Mouse (Mus musculus): ENCODE measurements at regions not wholly inside any gene's neighbourhood (a gene's known extent, or its start where the extent isn't known, plus 50 kb on each side); places are given as distances from the start of the nearest gene placed in this dataset.
A peak's percentile ranks its signal among the peaks of the same experiment; 100 is the strongest.
"Not testable (repeated sequence)": the region's sequence is repeated elsewhere in the genome, so short reads cannot be mapped to it uniquely, and the experiment has no call there.

- no peak overlapping the region for H3K4me3 ChIP-seq (ENCODE audit: low read depth, low read length)
- H3K4me1 ChIP-seq (ENCODE audit: insufficient read depth, low read depth, low read length), result no peaks in the 10 kb centered on the region
- TF ChIP-seq EP300 (IDR thresholded peaks at IDR 0.05) (no peak), CTCF (IDR thresholded peaks at IDR 0.05) (no peak)
- WGBS, result 70% methylated on average over 4 of the region's 4 CpGs
- H3K9ac ChIP-seq (replicated peaks; ENCODE audit: low read depth), result no peak overlapping the region
- H3K27me3 ChIP-seq (replicated peaks; ENCODE audit: insufficient read depth, low read length), result no peaks in the 10 kb centered on the region
- H3K36me3 ChIP-seq (ENCODE audit: insufficient read depth, low read length), result no peaks in the 10 kb centered on the region
- no peak for DNase-seq (ENCODE audit: low spot score)
- no peak for ATAC-seq
- H3K9me3 ChIP-seq (ENCODE audit: low read length), result no peaks in the 10 kb centered on the region
- no peak overlapping the region for H3K4me2 ChIP-seq (replicated peaks; ENCODE audit: low read depth, low read length)
- no peak overlapping the region for H3K27ac ChIP-seq (ENCODE audit: low read length)
Observed at GRCm38 (mm10) chr16:42517321-42517720, 176.9 kb upstream of the Gap43 start.

GRCm38 (mm10) chr16:42515929-42516328, 175.5 kb upstream of the Gap43 start:
- H3K9me3 ChIP-seq (ENCODE audit: low read length), result no peaks in the 10 kb centered on the region
- no peak for DNase-seq (ENCODE audit: low spot score)
- TF ChIP-seq EP300 (IDR thresholded peaks at IDR 0.05) (no peak), CTCF (IDR thresholded peaks at IDR 0.05) (no peak)
- no peak overlapping the region for H3K9ac ChIP-seq (replicated peaks; ENCODE audit: low read depth)
- no peak overlapping the region for H3K27ac ChIP-seq (ENCODE audit: low read length)
- WGBS, result 77% methylated on average over 3 of the region's 3 CpGs
- no peaks in the 10 kb centered on the region for H3K4me1 ChIP-seq (ENCODE audit: insufficient read depth, low read depth, low read length)
- no peak overlapping the region for H3K4me3 ChIP-seq (ENCODE audit: low read depth, low read length)
- no peaks in the 10 kb centered on the region for H3K36me3 ChIP-seq (ENCODE audit: insufficient read depth, low read length)
- H3K4me2 ChIP-seq (replicated peaks; ENCODE audit: low read depth, low read length), result no peak overlapping the region
- no peaks in the 10 kb centered on the region for H3K27me3 ChIP-seq (replicated peaks; ENCODE audit: insufficient read depth, low read length)
- ATAC-seq, result no peak

- no peak overlapping the region for H3K27ac ChIP-seq (ENCODE audit: low read length)
Observed at GRCm38 (mm10) chr16:42505107-42505506, 164.7 kb upstream of the Gap43 start.

DNA sequence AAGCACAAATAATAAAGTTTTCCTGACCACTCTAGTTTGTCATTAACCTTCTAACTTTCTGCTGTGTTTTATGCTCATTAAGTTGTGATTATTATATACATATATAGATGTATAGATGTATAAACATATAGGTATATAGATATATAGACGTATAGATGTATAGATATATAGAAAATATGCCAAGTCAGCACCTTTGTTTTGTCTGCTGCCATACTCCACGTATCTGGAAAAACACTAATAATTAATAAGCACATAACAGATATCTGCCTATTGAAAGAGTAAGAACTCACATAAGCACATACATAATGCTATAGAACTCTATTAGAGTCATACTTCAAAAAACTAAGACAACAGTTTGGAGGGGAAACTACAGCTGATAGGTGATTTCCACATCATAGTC, 161.3 kb upstream of the Gap43 start:
- Histone ChIP-seq H3K27me3 (replicated peaks; ENCODE audit: insufficient read depth, low read length) (no peaks in the 10 kb centered on the region), H3K9me3 (ENCODE audit: low read length) (no peaks in the 10 kb centered on the region), H3K4me1 (ENCODE audit: insufficient read depth, low read depth, low read length) (no peaks in the 10 kb centered on the region), H3K36me3 (ENCODE audit: insufficient read depth, low read length) (no peaks in the 10 kb centered on the region), H3K4me3 (ENCODE audit: low read depth, low read length) (no peak overlapping the region), H3K9ac (replicated peaks; ENCODE audit: low read depth) (no peak overlapping the region), H3K4me2 (replicated peaks; ENCODE audit: low read depth, low read length) (no peak overlapping the region), H3K27ac (ENCODE audit: low read length) (no peak overlapping the region)
- TF ChIP-seq CTCF (IDR thresholded peaks at IDR 0.05) (no peak), EP300 (IDR thresholded peaks at IDR 0.05) (no peak)
- ATAC-seq, result no peak
- no peak for DNase-seq (ENCODE audit: low spot score)
- 86% methylated on average over 2 of the region's 2 CpGs for WGBS

More at GRCm38 (mm10) chr16:42505107-42505506, 164.7 kb upstream of the Gap43 start:
- Histone ChIP-seq H3K27me3 (replicated peaks; ENCODE audit: insufficient read depth, low read length) (no peaks in the 10 kb centered on the region), H3K4me1 (ENCODE audit: insufficient read depth, low read depth, low read length) (no peaks in the 10 kb centered on the region), H3K36me3 (ENCODE audit: insufficient read depth, low read length) (no peaks in the 10 kb centered on the region), H3K9ac (replicated peaks; ENCODE audit: low read depth) (no peak overlapping the region), H3K4me3 (ENCODE audit: low read depth, low read length) (no peak overlapping the region), H3K4me2 (replicated peaks; ENCODE audit: low read depth, low read length) (no peak overlapping the region), H3K9me3 (ENCODE audit: low read length) (no peaks in the 10 kb centered on the region)
- peak; percentile 87 for ATAC-seq
- no peak for TF ChIP-seq CTCF (IDR thresholded peaks at IDR 0.05)
- TF ChIP-seq EP300 (IDR thresholded peaks at IDR 0.05), result peak; percentile 98
- DNase-seq (ENCODE audit: low spot score), result peak; percentile 66
- 16% methylated on average over 9 of the region's 9 CpGs for WGBS

DNA sequence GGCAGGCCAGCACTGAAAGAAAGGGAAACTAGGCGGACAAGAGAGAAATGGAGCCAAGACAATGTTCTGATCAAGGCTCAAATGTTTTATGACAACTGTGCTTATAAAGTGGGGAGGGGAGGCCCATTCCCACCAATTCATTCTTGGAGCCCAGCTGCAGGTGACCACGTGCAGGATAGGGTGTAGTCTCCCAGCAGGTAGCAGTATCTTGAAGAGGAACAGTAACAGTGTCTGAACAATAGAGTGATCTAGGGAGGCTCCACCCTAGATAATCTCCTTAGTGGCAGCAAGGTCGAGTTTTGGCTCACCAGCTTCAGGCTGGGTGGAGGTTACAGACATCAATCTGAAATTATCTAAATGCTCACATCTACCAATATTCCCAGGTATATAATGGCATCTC, 160.7 kb upstream of the Gap43 start:
- not testable (repeated sequence) for H3K27ac ChIP-seq (ENCODE audit: low read length); DNase-seq (ENCODE audit: low spot score); H3K36me3 ChIP-seq (ENCODE audit: insufficient read depth, low read length); H3K4me1 ChIP-seq (ENCODE audit: insufficient read depth, low read depth, low read length); ATAC-seq; H3K4me3 ChIP-seq (ENCODE audit: low read depth, low read length); H3K9ac ChIP-seq (replicated peaks; ENCODE audit: low read depth); H3K9me3 ChIP-seq (ENCODE audit: low read length); H3K4me2 ChIP-seq (replicated peaks; ENCODE audit: low read depth, low read length); H3K27me3 ChIP-seq (replicated peaks; ENCODE audit: insufficient read depth, low read length)
- WGBS, result 39% methylated on average over 3 of the region's 3 CpGs

DNA sequence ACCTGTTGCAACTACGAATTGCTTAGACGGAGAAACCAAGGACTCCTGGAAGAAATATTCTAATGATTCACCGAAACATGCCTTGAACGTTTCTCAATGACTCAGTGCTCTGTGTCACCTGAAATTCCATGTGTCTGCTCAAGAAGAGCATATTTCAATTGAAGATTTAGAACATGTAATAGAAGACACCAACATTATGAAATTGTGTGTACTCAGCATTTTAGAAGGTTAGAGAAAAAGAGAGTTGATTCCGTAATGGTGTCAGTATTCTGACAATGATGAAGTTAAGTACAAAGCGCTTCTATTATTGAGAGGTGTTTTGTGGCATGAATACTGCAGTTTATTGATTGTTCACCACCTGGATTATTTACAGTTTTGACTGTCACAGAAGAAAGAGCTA, 159.1 kb upstream of the Gap43 start:
- H3K9ac ChIP-seq (replicated peaks; ENCODE audit: low read depth), result no peak overlapping the region
- DNase-seq (ENCODE audit: low spot score) (no peak), ATAC-seq (no peak)
- H3K27me3 ChIP-seq (replicated peaks; ENCODE audit: insufficient read depth, low read length), result no peaks in the 10 kb centered on the region
- no peaks in the 10 kb centered on the region for H3K36me3 ChIP-seq (ENCODE audit: insufficient read depth, low read length)
- H3K4me2 ChIP-seq (replicated peaks; ENCODE audit: low read depth, low read length), result no peak overlapping the region
- no peaks in the 10 kb centered on the region for H3K4me1 ChIP-seq (ENCODE audit: insufficient read depth, low read depth, low read length)
- H3K27ac ChIP-seq (ENCODE audit: low read length), result no peak overlapping the region
- WGBS, result 90% methylated on average over 6 of the region's 6 CpGs
- no peak overlapping the region for H3K4me3 ChIP-seq (ENCODE audit: low read depth, low read length)
- H3K9me3 ChIP-seq (ENCODE audit: low read length), result no peaks in the 10 kb centered on the region
- no peak for TF ChIP-seq CTCF (IDR thresholded peaks at IDR 0.05)
- TF ChIP-seq EP300 (IDR thresholded peaks at IDR 0.05), result no peak

- no peak overlapping the region for H3K4me3 ChIP-seq (ENCODE audit: low read depth, low read length)
- no peaks in the 10 kb centered on the region for H3K9me3 ChIP-seq (ENCODE audit: low read length)
- H3K4me1 ChIP-seq (ENCODE audit: insufficient read depth, low read depth, low read length), result no peaks in the 10 kb centered on the region
- no peak overlapping the region for H3K27ac ChIP-seq (ENCODE audit: low read length)
- no peak overlapping the region for H3K9ac ChIP-seq (replicated peaks; ENCODE audit: low read depth)
- WGBS, result 53% methylated on average over 2 of the region's 2 CpGs
- H3K36me3 ChIP-seq (ENCODE audit: insufficient read depth, low read length), result no peaks in the 10 kb centered on the region
- no peak for ATAC-seq
- H3K4me2 ChIP-seq (replicated peaks; ENCODE audit: low read depth, low read length), result no peak overlapping the region
- no peak for TF ChIP-seq CTCF (IDR thresholded peaks at IDR 0.05)
- TF ChIP-seq EP300 (IDR thresholded peaks at IDR 0.05), result no peak
- H3K27me3 ChIP-seq (replicated peaks; ENCODE audit: insufficient read depth, low read length), result no peaks in the 10 kb centered on the region
- no peak for DNase-seq (ENCODE audit: low spot score)
Observed at GRCm38 (mm10) chr16:42498368-42498767, 157.9 kb upstream of the Gap43 start.
